Mouse (Mus musculus) CH12.LX (cell line): ENCODE data around the gene Trdn. TPM values are rescaled to one million over a fixed set of nuclear protein-coding genes. Genes with fewer than 3 reads are reported as not detected.

Experiments
- DNase-seq: peaks from one replicate; pipeline ENCODE4 v3.0.0-alpha.2; 2013; ENCODE audit errors: extremely low read depth
- H3K27ac ChIP-seq: 2 replicates; pipeline ENCODE4 v1.5.1; 2012; ENCODE audit warnings: low read depth, mild to moderate bottlenecking, control low read depth, moderate library complexity; ENCODE audit not compliant: insufficient read depth
- H3K27me3 ChIP-seq: replicated peaks from 2 replicates; pipeline ENCODE3; 2012; ENCODE audit warnings: inconsistent platforms
- H3K36me3 ChIP-seq, 2 experiments: replicated peaks in 1 of 2; 2 replicates each; pipeline versions ENCODE3 to v1.6.1; 2012; ENCODE audit warnings: inconsistent platforms in 1 of 2, low read length in 1 of 2, mild to moderate bottlenecking in 1 of 2, mixed read lengths in 1 of 2, moderate library complexity in 1 of 2; ENCODE audit not compliant: control insufficient read depth in 1 of 2, insufficient read depth in 1 of 2
- H3K4me1 ChIP-seq, 2 experiments: 2 replicates each; pipeline ENCODE4 v1.6.1; 2012; ENCODE audit warnings: inconsistent platforms in 1 of 2, moderate library complexity in 1 of 2; ENCODE audit not compliant: insufficient read depth in 2 of 2, control insufficient read depth in 1 of 2
- H3K4me2 ChIP-seq: 2 replicates; pipeline ENCODE4 v1.6.1; 2012; ENCODE audit warnings: low read depth, mild to moderate bottlenecking, control low read depth; ENCODE audit not compliant: poor library complexity, insufficient read depth, severe bottlenecking
- H3K4me3 ChIP-seq, 3 experiments: fragments of 150-350 bp in 1 of 3; sonication (generic) in 1 of 3; replicated peaks in 1 of 3; 2 replicates each; pipeline versions ENCODE3 to v1.5.1; 2011 to 2012; ENCODE audit warnings: low read depth in 2 of 3, low read length in 2 of 3, mild to moderate bottlenecking in 2 of 3, moderate library complexity in 2 of 3, control low read depth in 1 of 3, improper control_type of control experiment in 1 of 3, inconsistent platforms in 1 of 3, mixed read lengths in 1 of 3; ENCODE audit not compliant: poor library complexity in 1 of 3
- H3K79me2 ChIP-seq: replicated peaks from 2 replicates; pipeline ENCODE4 v1.6.1; 2012; ENCODE audit warnings: mild to moderate bottlenecking, moderate library complexity; ENCODE audit not compliant: control insufficient read depth, poor library complexity, insufficient read depth, severe bottlenecking; ENCODE audit errors: extremely low read depth
- H3K9ac ChIP-seq: 2 replicates; pipeline ENCODE4 v1.6.1; 2012; ENCODE audit warnings: low read depth, mild to moderate bottlenecking, control low read depth, moderate library complexity; ENCODE audit not compliant: insufficient read depth
- H3K9me3 ChIP-seq: replicated peaks from 2 replicates; pipeline ENCODE3; 2012; ENCODE audit warnings: low read length, inconsistent platforms, mixed read lengths
- CHD2 ChIP-seq: IDR thresholded peaks from 2 replicates; pipeline ENCODE4 v1.6.1; 2011; ENCODE audit warnings: low read length, improper control_type of control experiment
- E2F4 ChIP-seq: IDR thresholded peaks from 2 replicates; pipeline ENCODE4 v1.6.1; 2011; ENCODE audit warnings: low read depth, low read length, improper control_type of control experiment; ENCODE audit not compliant: insufficient replicate concordance
- PAX5 ChIP-seq: IDR thresholded peaks from 2 replicates; pipeline ENCODE4 v1.6.1; 2012; ENCODE audit warnings: low read length, inconsistent platforms, mixed read lengths
- POLR2AphosphoS2 ChIP-seq: IDR thresholded peaks from 2 replicates; pipeline ENCODE4 v1.6.1; 2011; ENCODE audit warnings: low read depth, low read length, improper control_type of control experiment
- RCOR1 ChIP-seq: conservative IDR thresholded peaks from 2 replicates; pipeline ENCODE4 v1.6.1; 2012; ENCODE audit warnings: low read depth, mild to moderate bottlenecking, inconsistent platforms, low read length, improper control_type of control experiment
- USF2 ChIP-seq: conservative IDR thresholded peaks from 2 replicates; pipeline ENCODE4 v1.6.1; 2011; ENCODE audit warnings: low read depth, low read length, improper control_type of control experiment
- ZC3H11A ChIP-seq: IDR thresholded peaks from 2 replicates; pipeline ENCODE4 v1.6.1; 2012; ENCODE audit warnings: low read depth, mild to moderate bottlenecking, inconsistent platforms, low read length, improper control_type of control experiment
- ZKSCAN1 ChIP-seq: IDR thresholded peaks from 2 replicates; pipeline ENCODE4 v1.6.1; 2012; ENCODE audit warnings: low read depth, inconsistent platforms, low read length, improper control_type of control experiment, borderline replicate concordance
- dilution Hi-C: fragments of 300-500 bp; cut with MboI; formaldehyde crosslinking; loops from 2 replicates; pipeline ENCODE4 v1.14.3; 2020; ENCODE audit warnings: low sequenced_read_pairs; ENCODE audit not compliant: extremely low pct_unique_long_range_greater_than_20kb, extremely low pct_ligation_motif_present
- in situ Hi-C: fragments of 300-500 bp; cut with MboI; formaldehyde crosslinking; loops from 3 replicates; pipeline ENCODE4 v1.14.3; 2019; ENCODE audit warnings: low sequenced_read_pairs, low pct_ligation_motif_present, low pct_unique_long_range_greater_than_20kb, mixed read lengths
- polyA plus RNA-seq: library from polyadenylated mRNA; unstranded; fragments of >175 nt; gene quantifications from 2 replicates; pipeline ENCODE4 v1.2.1, GENCODE M21; 2012; ENCODE audit warnings: low read depth; ENCODE audit not compliant: insufficient read length
- total RNA-seq, 2 experiments: library from RNA; depleted of rRNA; stranded (reverse); fragments of 300-350 nt in 1 of 2; fragments of >200 nt in 1 of 2; gene quantifications; 2 replicates each; pipeline ENCODE4 v1.2.3; 2012 to 2014

The Trdn gene
- total and polyA plus RNA-seq, 3 experiments: not detected

GRCm38 (mm10) chr10:33375474-33376029 lies 295.2 kb downstream of the Trdn start:
- H3K9ac ChIP-seq: no peak overlapping the region
- no peaks in the 10 kb centered on the region for H3K9me3 ChIP-seq
- no peak overlapping the region for H3K4me2 ChIP-seq
- TF ChIP-seq USF2 (no peak), POLR2AphosphoS2 (no peak), ZKSCAN1 (no peak), PAX5 (no peak), E2F4 (no peak), ZC3H11A (no peak), RCOR1 (no peak), CHD2 (no peak)
- H3K36me3 ChIP-seq: no peaks in the 10 kb centered on the region
- H3K79me2 ChIP-seq: no peaks in the 10 kb centered on the region
- H3K27me3 ChIP-seq: no peaks in the 10 kb centered on the region
- in situ Hi-C loops: no loop called here
- no peaks in the 10 kb centered on the region for H3K4me1 ChIP-seq
- H3K4me3 ChIP-seq: no peak overlapping the region
- DNase-seq: no peak
- H3K27ac ChIP-seq: no peak overlapping the region
- dilution Hi-C loops: no loop called here

Other genes with a start within 250 kb of the Trdn start
- gene Nkain2, start 190.1 kb upstream of the Trdn start, total RNA-seq (2012; rRNA removed): not detected in 2 replicates
- gene Nkain2, start 190.1 kb upstream of the Trdn start, total RNA-seq (2014; rRNA removed): not detected in 2 replicates
- not detected in 2 replicates for gene Nkain2, start 190.1 kb upstream of the Trdn start, polyA plus RNA-seq